Mouse (Mus musculus) hindbrain, embryonic 16.5 days (tissue): ENCODE measurements around the gene Xrn2. TPM values are rescaled to one million over a fixed set of nuclear protein-coding genes. Genes with fewer than 3 reads are reported as not detected.

Source experiments
- ATAC-seq: fragments of 200-750 bp; cut with Nextera tagmentation; 2 replicates; pipeline ENCODE4 v1.8.0; 2017; ENCODE audit warnings: moderate TSS enrichment, moderate library complexity
- H3K27ac ChIP-seq: fragments of 300-500 bp; sonication (generic); 2 replicates; pipeline ENCODE4 v1.5.1; 2014; ENCODE audit warnings: low read depth, mild to moderate bottlenecking, control low read depth, low read length, moderate library complexity
- H3K27me3 ChIP-seq: fragments of 300-500 bp; sonication (generic); replicated peaks from 2 replicates; pipeline ENCODE4 v1.6.1; 2014; ENCODE audit warnings: low read length; ENCODE audit not compliant: control insufficient read depth, insufficient read depth
- H3K36me3 ChIP-seq: fragments of 300-500 bp; sonication (generic); 2 replicates; pipeline ENCODE4 v1.6.1; 2014; ENCODE audit warnings: mild to moderate bottlenecking, low read length, moderate library complexity, mixed read lengths; ENCODE audit not compliant: control insufficient read depth, insufficient read depth
- H3K4me1 ChIP-seq: fragments of 300-500 bp; sonication (generic); 2 replicates; pipeline ENCODE4 v1.6.1; 2014; ENCODE audit warnings: low read depth, low read length; ENCODE audit not compliant: control insufficient read depth, insufficient read depth
- H3K4me2 ChIP-seq: fragments of 300-500 bp; sonication (generic); 2 replicates; pipeline ENCODE4 v1.6.1; 2014; ENCODE audit warnings: mild to moderate bottlenecking, low read length, control low read depth, moderate library complexity
- H3K4me3 ChIP-seq: fragments of 300-500 bp; sonication (generic); 2 replicates; pipeline ENCODE4 v1.5.1; 2014; ENCODE audit warnings: mild to moderate bottlenecking, low read length, control low read depth, moderate library complexity
- H3K9ac ChIP-seq: fragments of 300-500 bp; sonication (generic); 2 replicates; pipeline ENCODE4 v1.6.1; 2014; ENCODE audit warnings: low read depth, mild to moderate bottlenecking, control low read depth, low read length, moderate library complexity
- H3K9me3 ChIP-seq: fragments of 300-500 bp; sonication (generic); 2 replicates; pipeline ENCODE4 v1.6.1; 2014; ENCODE audit warnings: mild to moderate bottlenecking, low read length, moderate library complexity; ENCODE audit not compliant: control insufficient read depth
- WGBS: fragments of 180-500 bp; shearing (Covaris S2); extraction: QIAGEN DNeasy Blood & Tissue Kit; methylation state at CpG from one replicate; pipeline ENCODE4 v1.1.7; 2014; 5-methylcytosine and 5-hydroxymethylcytosine counted together
- polyA plus RNA-seq: library from polyadenylated mRNA; unstranded; fragments of >200 nt; fragmentation: Nextera tagmentation; extraction: Ambion mirVana; gene quantifications from 2 replicates; pipeline ENCODE4 v1.2.1, GENCODE M21; 2015

Xrn2 gene
- polyA plus RNA-seq, 1 experiment from 2014 or later, result 58.5 TPM

DNA sequence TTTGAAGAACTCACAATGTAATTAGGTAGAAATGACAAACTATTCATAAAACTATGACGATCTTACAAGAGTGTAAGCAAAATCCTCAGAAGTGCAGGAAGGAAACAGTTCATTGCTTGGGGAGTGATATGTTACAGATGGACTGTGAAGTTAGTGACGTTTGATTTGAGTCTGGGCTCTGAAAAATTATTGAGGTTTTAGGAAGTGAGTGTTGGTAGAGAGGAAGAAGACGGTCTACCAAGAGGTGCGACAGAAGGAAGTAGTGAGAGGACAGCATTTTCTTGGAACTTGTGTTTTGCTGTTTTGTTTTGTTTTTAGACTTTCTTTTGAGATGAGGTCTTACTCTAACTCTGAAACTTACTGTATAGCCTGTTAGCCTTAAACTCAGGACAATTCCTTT lies 10.8 kb downstream of the Xrn2 start:
- Histone ChIP-seq H3K4me2 (no peak overlapping the region), H3K27me3 (no peaks in the 10 kb centered on the region), H3K36me3 (peaks cover 6% of the 10 kb centered on the region; the same call in 1 of the 2 replicates), H3K4me1 (no peaks in the 10 kb centered on the region), H3K27ac (no peak overlapping the region), H3K9ac (no peak overlapping the region), H3K9me3 (no peaks in the 10 kb centered on the region), H3K4me3 (no peak overlapping the region)
- no peak for ATAC-seq
- WGBS, result 89% methylated on average over 4 of the region's 4 CpGs

DNA sequence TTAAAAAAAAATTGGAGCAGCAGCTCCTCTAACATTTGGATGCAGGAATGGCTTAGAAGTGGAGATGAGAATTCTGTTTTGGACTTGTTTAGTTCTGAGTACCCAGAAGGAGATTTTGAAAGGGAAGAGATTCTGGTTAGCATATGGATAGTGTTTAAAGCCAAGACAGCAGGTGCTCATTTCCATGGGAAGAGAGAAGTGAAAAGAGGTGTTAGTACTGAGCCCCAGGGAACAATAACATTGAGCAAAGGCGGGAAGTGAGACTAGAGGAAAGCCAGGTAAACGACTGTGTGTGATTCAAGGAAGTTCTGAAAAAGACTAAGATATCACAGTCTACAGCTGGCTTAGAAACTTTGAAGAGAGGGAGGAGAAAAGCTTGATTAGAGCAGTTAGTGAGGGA lies 20.3 kb downstream of the Xrn2 start:
- Histone ChIP-seq H3K4me3 (no peak overlapping the region), H3K36me3 (peaks cover 17% of the 10 kb centered on the region), H3K27ac (no peak overlapping the region), H3K4me1 (no peaks in the 10 kb centered on the region), H3K9me3 (no peaks in the 10 kb centered on the region), H3K4me2 (no peak overlapping the region), H3K27me3 (no peaks in the 10 kb centered on the region), H3K9ac (no peak overlapping the region)
- no peak for ATAC-seq
- whole genome bisulfite sequencing, result 54% methylated on average over 2 of the region's 2 CpGs

DNA sequence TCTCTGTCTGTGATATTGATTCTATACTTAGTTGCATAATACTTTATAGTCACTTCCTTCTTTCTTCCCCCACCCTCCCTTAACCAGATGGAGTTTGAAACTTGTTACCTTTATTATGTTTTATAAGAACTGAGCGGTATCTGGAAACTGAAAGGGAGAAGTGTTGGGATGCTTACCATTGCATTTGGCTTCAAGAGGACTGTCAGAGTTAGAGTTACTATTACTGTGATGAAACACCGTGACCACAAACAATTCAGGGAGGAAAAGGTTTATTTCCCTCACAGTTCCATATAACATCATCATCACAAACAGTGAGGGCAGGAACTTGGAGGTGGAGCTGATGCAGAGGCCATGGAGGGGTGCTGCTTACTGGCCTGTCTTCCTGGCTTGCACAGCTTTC lies 23.1 kb downstream of the Xrn2 start:
- H3K4me3 ChIP-seq, result no peak overlapping the region
- H3K36me3 ChIP-seq, result peaks cover 14% of the 10 kb centered on the region
- no peaks in the 10 kb centered on the region for H3K4me1 ChIP-seq
- H3K27me3 ChIP-seq, result no peaks in the 10 kb centered on the region
- no peak overlapping the region for H3K9ac ChIP-seq
- H3K9me3 ChIP-seq, result no peaks in the 10 kb centered on the region
- H3K4me2 ChIP-seq, result no peak overlapping the region
- ATAC-seq, result no peak
- WGBS, result 100% methylated on average over 2 of the region's 2 CpGs
- no peak overlapping the region for H3K27ac ChIP-seq

DNA sequence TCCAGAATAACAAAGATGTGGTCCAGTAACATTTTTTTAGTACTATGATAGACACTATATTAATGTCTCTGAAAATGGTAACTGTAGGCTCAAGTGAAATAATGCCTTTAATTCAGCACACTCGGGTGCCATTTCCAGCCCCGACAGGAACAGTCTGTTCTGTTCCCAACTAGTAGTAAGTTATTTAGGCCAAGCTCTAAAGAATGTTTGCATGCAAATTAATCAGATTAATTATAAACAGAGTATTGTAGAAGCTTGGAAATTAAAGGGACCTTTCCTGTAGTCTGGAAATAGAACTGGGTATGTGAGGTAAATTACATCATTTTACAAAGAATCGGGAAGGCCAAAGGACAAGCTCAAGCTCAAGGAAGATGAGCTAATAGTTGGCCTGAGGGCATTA lies 34.3 kb downstream of the Xrn2 start:
- Histone ChIP-seq H3K27ac (no peak overlapping the region), H3K4me2 (no peak overlapping the region), H3K36me3 (peaks cover 23% of the 10 kb centered on the region), H3K9me3 (no peaks in the 10 kb centered on the region), H3K9ac (no peak overlapping the region), H3K4me1 (no peaks in the 10 kb centered on the region), H3K4me3 (no peak overlapping the region), H3K27me3 (no peaks in the 10 kb centered on the region)
- no peak for ATAC-seq
- 88% methylated on average over 3 of the region's 3 CpGs for WGBS

DNA sequence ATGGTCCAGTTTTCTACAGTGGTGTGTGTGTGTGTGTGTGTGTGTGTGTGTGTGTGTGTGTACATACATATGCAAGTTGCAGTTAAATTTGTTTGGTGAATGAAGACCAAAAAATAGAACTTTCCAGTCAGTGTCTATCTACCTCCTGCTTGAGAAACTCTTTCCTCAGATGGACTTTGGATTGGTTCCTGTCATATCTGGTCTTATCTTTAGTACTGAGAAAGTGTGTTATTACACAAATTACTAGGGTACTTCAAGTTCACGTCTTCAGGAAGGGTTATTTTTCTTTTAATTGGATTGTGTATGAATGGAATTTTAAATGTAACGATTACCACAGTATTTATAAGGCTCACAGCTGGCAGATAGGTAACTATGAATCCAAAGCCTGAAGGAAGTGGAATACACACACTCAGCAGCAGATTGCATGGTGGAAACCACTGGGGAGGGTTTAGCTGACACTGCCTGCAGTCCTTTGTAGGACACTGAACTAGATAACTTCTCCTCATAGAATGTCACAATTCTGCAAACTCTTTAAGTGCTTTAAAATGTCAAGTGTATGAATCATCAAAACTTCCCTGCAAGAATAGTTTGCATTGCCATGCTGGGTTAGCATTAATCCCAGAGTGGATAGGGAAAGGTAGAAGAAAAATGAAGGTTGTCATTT lies 40.6 kb downstream of the Xrn2 start:
- 95% methylated on average over 2 of the region's 2 CpGs for WGBS
- no peak for ATAC-seq

DNA sequence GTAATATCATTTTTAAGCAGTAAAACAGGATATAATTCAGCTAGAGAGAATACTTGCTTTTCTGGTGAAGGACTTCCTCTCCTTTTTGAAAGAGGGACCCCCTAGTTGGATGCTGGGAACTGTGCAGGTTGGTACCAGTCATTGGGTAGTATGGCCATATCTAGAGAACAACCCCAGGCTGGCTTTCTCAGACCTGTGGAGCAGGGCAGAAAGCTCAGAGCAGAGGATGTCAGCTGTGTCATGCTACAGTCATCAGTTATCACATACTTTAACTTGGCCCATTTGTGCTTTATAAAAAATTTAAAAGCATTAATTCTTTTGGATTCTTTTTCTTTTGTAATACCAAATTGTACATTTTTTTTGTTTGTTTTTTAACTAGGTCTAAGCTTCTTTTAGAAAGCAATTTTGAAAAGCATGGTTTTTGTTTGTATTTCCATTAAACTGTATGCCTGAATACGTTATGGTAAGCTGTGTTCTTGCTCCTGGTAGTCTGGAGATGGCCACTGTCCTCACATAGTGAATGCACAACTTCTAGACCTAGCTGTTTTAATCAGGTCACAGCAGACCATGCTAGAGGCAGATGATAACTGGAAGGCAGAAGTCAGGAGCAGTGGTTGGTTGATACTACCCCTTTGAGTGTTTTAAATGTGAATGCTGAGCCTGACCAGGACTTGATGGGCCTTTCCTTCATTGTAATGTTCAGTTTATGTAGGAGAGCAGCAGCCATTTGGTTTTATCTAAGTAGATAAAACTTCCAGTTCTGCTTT lies 54.9 kb downstream of the Xrn2 start:
- Histone ChIP-seq H3K4me1 (no peaks in the 10 kb centered on the region), H3K27ac (no peak overlapping the region), H3K27me3 (no peaks in the 10 kb centered on the region), H3K4me3 (no peak overlapping the region), H3K9ac (no peak overlapping the region), H3K9me3 (no peaks in the 10 kb centered on the region), H3K4me2 (no peak overlapping the region), H3K36me3 (peaks cover 5% of the 10 kb centered on the region; the same call in 1 of the 2 replicates)
- 97% methylated on average over 1 of the region's 1 CpGs for WGBS
- no peak for ATAC-seq

More for the DNA sequence above, 40.6 kb downstream of the Xrn2 start:
- Histone ChIP-seq H3K4me3 (no peak overlapping the region), H3K27me3 (no peaks in the 10 kb centered on the region), H3K9ac (no peak overlapping the region), H3K4me1 (no peaks in the 10 kb centered on the region), H3K9me3 (no peaks in the 10 kb centered on the region), H3K27ac (no peak overlapping the region), H3K4me2 (no peak overlapping the region), H3K36me3 (peaks cover 19% of the 10 kb centered on the region)

DNA sequence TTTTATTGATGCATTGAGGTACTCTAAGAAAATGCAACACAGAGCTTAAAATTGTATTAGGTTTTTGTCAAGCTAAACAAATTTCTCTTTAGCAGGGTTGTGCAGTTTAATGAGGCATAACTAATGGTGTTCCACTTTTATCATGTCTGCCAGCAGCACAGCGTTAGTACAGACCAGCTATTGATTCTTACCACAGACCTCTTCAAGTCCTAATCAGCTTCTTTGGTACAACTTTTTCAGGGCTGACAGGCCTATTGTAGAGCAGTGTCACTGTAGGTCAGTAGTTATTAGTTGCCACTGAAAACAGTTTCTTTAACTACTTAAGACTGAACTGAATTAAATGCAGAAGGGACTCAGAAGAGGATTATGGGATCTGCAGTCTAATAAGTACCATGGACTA lies 56.3 kb downstream of the Xrn2 start:
- Histone ChIP-seq H3K9ac (no peak overlapping the region), H3K27me3 (no peaks in the 10 kb centered on the region), H3K27ac (no peak overlapping the region), H3K4me1 (no peaks in the 10 kb centered on the region), H3K4me2 (no peak overlapping the region), H3K36me3 (peaks cover 3% of the 10 kb centered on the region; the same call in 1 of the 2 replicates), H3K4me3 (no peak overlapping the region), H3K9me3 (no peaks in the 10 kb centered on the region)
- ATAC-seq, result no peak
- WGBS, result 19% methylated on average over 1 of the region's 1 CpGs

DNA sequence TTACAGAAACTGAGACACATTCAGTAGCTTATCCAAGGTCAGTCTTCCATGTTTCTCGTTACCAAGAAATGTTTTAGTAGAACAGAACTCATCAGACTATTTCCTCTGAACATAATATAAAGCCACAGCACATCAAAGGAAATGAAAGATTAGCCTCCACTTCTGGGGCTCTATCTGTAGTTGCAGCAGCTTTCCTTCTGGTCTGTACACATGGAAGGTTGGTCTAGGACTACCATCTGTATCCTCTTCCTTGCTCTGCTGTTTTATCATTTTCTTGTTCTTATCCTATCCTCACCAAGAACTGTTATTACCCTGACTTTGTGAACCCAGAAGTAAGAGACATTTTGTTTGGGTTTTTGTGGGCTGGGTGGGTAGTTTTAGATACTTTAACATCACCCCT lies 57.5 kb downstream of the Xrn2 start:
- ATAC-seq, result no peak
- Histone ChIP-seq H3K4me3 (no peak overlapping the region), H3K36me3 (peaks cover 3% of the 10 kb centered on the region), H3K9me3 (no peaks in the 10 kb centered on the region), H3K9ac (no peak overlapping the region), H3K4me1 (no peaks in the 10 kb centered on the region), H3K4me2 (no peak overlapping the region), H3K27me3 (no peaks in the 10 kb centered on the region), H3K27ac (no peak overlapping the region)
- 90% methylated on average over 1 of the region's 1 CpGs for WGBS

DNA sequence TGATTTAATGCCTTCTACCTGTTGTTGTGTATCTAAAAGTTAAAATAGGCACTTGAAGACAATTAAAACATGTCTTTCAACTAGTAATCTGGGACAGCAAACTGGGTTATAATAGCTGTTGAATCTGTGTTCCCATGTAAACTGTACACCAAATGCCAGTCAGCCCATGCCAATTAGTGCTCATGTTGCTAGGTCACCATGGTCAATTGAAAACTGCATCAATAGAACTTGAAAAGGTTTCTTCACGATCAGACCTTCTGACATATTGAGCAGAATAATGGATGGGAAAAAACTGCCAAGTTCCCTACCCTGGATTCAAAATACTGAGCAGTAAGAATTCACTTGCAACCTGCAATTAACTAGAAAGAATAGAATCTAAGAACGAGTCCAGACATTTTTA lies 61.2 kb downstream of the Xrn2 start:
- no peaks in the 10 kb centered on the region for H3K9me3 ChIP-seq
- peaks cover 5% of the 10 kb centered on the region for H3K27me3 ChIP-seq
- WGBS, result 49% methylated on average over 2 of the region's 2 CpGs
- H3K4me2 ChIP-seq, result no peak overlapping the region
- H3K4me1 ChIP-seq, result no peaks in the 10 kb centered on the region
- no peak overlapping the region for H3K27ac ChIP-seq
- H3K4me3 ChIP-seq, result no peak overlapping the region
- peaks cover 5% of the 10 kb centered on the region for H3K36me3 ChIP-seq
- H3K9ac ChIP-seq, result no peak overlapping the region
- ATAC-seq, result no peak
